Mouse (Mus musculus) neural tube, embryonic 11.5 days (tissue): ENCODE results near the gene Csrnp1. TPM values are rescaled to one million over a fixed set of nuclear protein-coding genes. Genes with fewer than 3 reads are reported as not detected.

ENCODE experiments used
- ATAC-seq: fragments of 200-750 bp; cut with Nextera tagmentation; 2 replicates; pipeline ENCODE4 v1.8.0; 2017; ENCODE audit warnings: moderate number of reproducible peaks, mild to moderate bottlenecking, moderate TSS enrichment, moderate library complexity; ENCODE audit not compliant: insufficient read depth, low FRiP score, low TSS enrichment
- DNase-seq: peaks from one replicate; pipeline ENCODE4 v3.0.0-alpha.2; 2015; ENCODE audit warnings: low spot score
- H3K27ac ChIP-seq: fragments of 300-500 bp; sonication (generic); 2 replicates; pipeline ENCODE4 v1.5.1; 2014; ENCODE audit warnings: low read depth, mild to moderate bottlenecking, low read length
- H3K27me3 ChIP-seq: fragments of 300-500 bp; sonication (generic); 2 replicates; pipeline ENCODE4 v1.6.1; 2014; ENCODE audit warnings: mild to moderate bottlenecking, low read length, mixed read lengths; ENCODE audit not compliant: control insufficient read depth, insufficient read depth
- H3K36me3 ChIP-seq: fragments of 300-500 bp; sonication (generic); 2 replicates; pipeline ENCODE4 v1.6.1; 2014; ENCODE audit warnings: mild to moderate bottlenecking, low read length, moderate library complexity, mixed read lengths; ENCODE audit not compliant: control insufficient read depth, insufficient read depth
- H3K4me1 ChIP-seq: fragments of 300-500 bp; sonication (generic); 2 replicates; pipeline ENCODE4 v1.6.1; 2014; ENCODE audit warnings: low read length, mixed read lengths; ENCODE audit not compliant: control insufficient read depth, insufficient read depth
- H3K4me2 ChIP-seq: fragments of 300-500 bp; sonication (generic); 2 replicates; pipeline ENCODE4 v1.6.1; 2014; ENCODE audit warnings: low read depth, mild to moderate bottlenecking, moderate library complexity
- H3K4me3 ChIP-seq: fragments of 300-500 bp; sonication (generic); 2 replicates; pipeline ENCODE4 v1.5.1; 2014; ENCODE audit warnings: low read depth, low read length
- H3K9ac ChIP-seq: fragments of 300-500 bp; sonication (generic); 2 replicates; pipeline ENCODE4 v1.6.1; 2014; ENCODE audit warnings: mild to moderate bottlenecking, low read length
- H3K9me3 ChIP-seq: fragments of 300-500 bp; sonication (generic); 2 replicates; pipeline ENCODE4 v1.6.1; 2016; ENCODE audit warnings: low read length; ENCODE audit not compliant: control insufficient read depth
- WGBS: fragments of 180-500 bp; shearing (Covaris S2); extraction: QIAGEN DNeasy Blood & Tissue Kit; methylation state at CpG from one replicate; pipeline ENCODE4 v1.1.7; 2014; 5-methylcytosine and 5-hydroxymethylcytosine counted together
- polyA plus RNA-seq: library from polyadenylated mRNA; unstranded; fragments of >200 nt; fragmentation: Nextera tagmentation; extraction: Ambion mirVana; gene quantifications from 2 replicates; pipeline ENCODE4 v1.2.1, GENCODE M21; 2014

The Csrnp1 gene
- polyA plus RNA-seq, 1 experiment from 2014 or later: 1.3 TPM

DNA sequence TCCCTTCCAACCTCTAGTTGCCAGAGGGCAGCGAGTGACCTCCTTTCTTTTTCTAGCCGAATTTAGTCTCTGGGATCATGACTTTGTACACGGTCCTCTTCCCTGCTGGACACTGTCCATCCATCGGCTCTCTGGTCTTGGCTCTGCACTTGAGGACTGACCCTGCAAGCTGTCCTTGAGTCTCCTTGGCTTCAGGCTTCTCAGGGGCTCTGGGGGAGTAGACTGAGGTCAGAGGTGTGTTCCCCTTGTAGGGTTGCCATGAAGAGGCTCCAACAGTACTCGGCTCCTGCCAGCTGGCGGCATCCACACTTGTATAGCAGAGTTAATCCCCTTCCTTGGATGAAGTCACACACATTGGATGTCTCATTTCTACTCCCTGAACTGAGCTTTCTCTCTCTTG lies 15.2 kb upstream of the Csrnp1 start:
- no peak for ATAC-seq
- H3K4me2 ChIP-seq: no peak overlapping the region
- H3K9me3 ChIP-seq: no peaks in the 10 kb centered on the region
- H3K36me3 ChIP-seq: no peaks in the 10 kb centered on the region
- DNase-seq: no peak
- no peak overlapping the region for H3K4me3 ChIP-seq
- 82% methylated on average over 6 of the region's 6 CpGs for WGBS
- no peaks in the 10 kb centered on the region for H3K4me1 ChIP-seq
- no peak overlapping the region for H3K9ac ChIP-seq
- H3K27ac ChIP-seq: no peak overlapping the region
- H3K27me3 ChIP-seq: no peaks in the 10 kb centered on the region

DNA sequence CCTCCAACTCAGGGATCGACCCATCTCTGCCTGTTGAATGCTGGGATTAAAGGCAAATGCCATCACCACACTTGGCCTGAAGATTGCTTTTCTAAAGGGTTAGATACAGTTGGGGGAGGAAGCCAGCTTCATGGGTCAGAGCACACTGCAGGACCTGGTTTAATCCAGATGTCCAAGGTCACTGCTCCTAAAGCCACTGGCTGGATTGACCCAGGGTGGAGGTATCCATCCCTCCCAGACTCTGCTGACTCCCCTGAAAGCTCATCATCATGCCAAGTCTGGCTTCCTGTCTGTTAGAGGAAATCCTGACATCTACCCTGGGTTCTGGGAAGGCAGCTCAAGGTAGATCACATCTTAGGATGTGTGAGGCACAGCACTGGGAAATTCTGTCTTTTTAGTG lies 14.3 kb upstream of the Csrnp1 start:
- no peaks in the 10 kb centered on the region for H3K4me1 ChIP-seq
- no peaks in the 10 kb centered on the region for H3K9me3 ChIP-seq
- H3K27ac ChIP-seq: no peak overlapping the region
- no peak for ATAC-seq
- no peak overlapping the region for H3K4me3 ChIP-seq
- DNase-seq: no peak
- 79% methylated on average over 1 of the region's 1 CpGs for WGBS
- H3K36me3 ChIP-seq: no peaks in the 10 kb centered on the region
- H3K27me3 ChIP-seq: no peaks in the 10 kb centered on the region
- H3K4me2 ChIP-seq: no peak overlapping the region
- H3K9ac ChIP-seq: no peak overlapping the region

DNA sequence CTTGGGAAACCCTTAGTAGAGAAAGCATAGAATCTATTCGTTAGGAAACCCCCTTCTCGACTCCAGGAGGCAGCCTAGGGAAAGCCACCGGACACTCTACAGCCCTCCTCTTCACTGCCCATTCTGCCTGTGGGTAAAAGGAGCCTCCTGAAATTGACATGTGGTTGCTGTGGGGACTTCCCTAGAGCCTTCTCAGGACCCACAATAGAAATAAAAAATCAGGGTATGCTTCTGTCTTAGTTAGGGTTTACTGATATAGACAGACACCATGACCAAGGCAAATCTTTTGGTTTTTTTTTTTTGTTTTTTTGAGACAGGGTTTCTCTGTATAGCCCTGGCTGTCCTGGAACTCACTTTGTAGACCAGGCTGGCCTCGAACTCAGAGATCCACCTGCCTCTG lies 11.6 kb upstream of the Csrnp1 start:
- no peaks in the 10 kb centered on the region for H3K27me3 ChIP-seq
- ATAC-seq: no peak
- H3K4me1 ChIP-seq: no peaks in the 10 kb centered on the region
- WGBS: 84% methylated on average over 4 of the region's 4 CpGs
- H3K4me3 ChIP-seq: no peak overlapping the region
- no peak overlapping the region for H3K9ac ChIP-seq
- no peak overlapping the region for H3K27ac ChIP-seq
- DNase-seq: no peak
- no peak overlapping the region for H3K4me2 ChIP-seq
- H3K9me3 ChIP-seq: no peaks in the 10 kb centered on the region
- no peaks in the 10 kb centered on the region for H3K36me3 ChIP-seq

DNA sequence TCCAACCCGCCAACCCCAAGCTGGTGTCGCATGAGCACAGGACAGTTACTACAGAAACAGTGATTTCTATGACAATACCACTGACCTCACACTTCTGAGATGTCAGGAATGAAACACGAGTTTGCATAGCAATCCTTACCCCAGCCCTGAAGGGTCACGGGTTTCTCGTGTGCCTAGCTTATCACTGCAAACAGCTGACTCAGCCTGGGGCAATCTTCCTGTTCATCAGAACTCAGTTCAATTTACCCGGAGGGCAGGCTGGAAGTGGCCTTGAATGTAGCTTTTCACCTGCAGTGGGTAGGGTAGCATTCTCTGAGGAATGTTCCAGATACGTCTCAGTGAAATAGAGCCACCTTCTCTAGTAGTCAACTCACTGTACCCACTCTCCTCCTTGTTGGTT lies 9.7 kb upstream of the Csrnp1 start:
- Histone ChIP-seq H3K27me3 (no peaks in the 10 kb centered on the region), H3K36me3 (no peaks in the 10 kb centered on the region), H3K4me3 (no peak overlapping the region), H3K4me2 (no peak overlapping the region), H3K9me3 (no peaks in the 10 kb centered on the region), H3K4me1 (no peaks in the 10 kb centered on the region), H3K27ac (no peak overlapping the region), H3K9ac (no peak overlapping the region)
- WGBS: 76% methylated on average over 7 of the region's 7 CpGs
- ATAC-seq (no peak), DNase-seq (no peak)

DNA sequence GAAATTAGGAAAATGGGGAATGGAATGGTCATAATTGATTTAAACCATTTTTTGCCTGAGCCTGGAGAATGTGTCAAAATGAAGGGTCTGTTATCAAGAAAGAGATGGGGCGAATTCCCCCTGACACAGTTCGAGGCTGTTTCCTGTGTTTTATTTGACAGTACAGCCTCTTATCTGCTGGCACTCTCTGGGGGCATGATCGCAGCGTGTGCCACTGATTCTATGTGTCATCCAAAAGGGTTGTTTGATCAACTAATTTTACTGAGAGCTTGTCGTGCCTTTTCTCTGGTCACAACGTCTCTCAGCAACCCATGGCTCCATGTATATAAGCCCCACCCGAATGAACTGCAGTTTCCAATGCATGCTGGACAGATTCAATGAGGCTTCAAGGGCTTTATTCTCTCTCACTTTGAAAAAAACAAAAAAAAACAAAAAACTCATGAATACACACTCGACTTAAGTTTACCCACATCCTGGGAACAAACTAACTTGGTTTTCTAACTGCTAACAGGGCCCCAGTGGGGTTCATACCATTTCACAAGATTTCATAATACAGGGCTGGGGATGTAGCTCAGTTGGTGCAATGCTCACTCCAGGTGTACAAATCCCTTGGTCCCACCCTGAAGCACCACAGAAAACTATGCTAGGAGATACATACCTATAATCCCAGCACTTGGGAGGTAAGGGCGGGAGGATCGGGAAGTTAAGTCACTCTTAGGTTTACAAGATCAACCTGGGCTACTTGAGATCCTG lies 8.8 kb upstream of the Csrnp1 start:
- Histone ChIP-seq H3K9me3 (no peaks in the 10 kb centered on the region), H3K27me3 (no peaks in the 10 kb centered on the region), H3K4me2 (no peak overlapping the region), H3K36me3 (no peaks in the 10 kb centered on the region), H3K9ac (no peak overlapping the region), H3K4me1 (no peaks in the 10 kb centered on the region), H3K4me3 (no peak overlapping the region), H3K27ac (no peak overlapping the region)
- no peak for ATAC-seq
- WGBS: 84% methylated on average over 10 of the region's 10 CpGs
- no peak for DNase-seq

DNA sequence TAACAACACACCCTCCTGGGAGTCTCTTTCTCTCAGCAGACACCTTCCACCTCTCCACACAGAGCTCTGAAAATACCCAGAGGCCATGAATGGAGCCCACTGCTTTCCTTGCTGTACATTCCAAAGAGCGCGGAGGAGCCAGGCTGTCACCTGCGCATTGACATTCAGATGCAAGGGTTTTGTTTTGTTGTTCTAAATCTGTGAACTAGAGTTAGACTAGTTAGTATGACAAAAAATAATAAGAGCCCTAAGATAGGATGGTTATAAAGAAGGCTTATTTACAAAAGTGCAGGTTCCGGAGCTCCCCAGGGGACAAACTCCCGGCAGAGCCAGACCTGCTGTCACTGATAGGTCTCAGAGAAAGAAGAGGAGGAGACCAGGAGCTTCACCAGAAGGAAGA lies 6.9 kb upstream of the Csrnp1 start:
- Histone ChIP-seq H3K4me1 (no peaks in the 10 kb centered on the region), H3K4me2 (no peak overlapping the region), H3K27ac (no peak overlapping the region), H3K9ac (no peak overlapping the region), H3K36me3 (no peaks in the 10 kb centered on the region), H3K9me3 (no peaks in the 10 kb centered on the region), H3K4me3 (no peak overlapping the region), H3K27me3 (no peaks in the 10 kb centered on the region)
- WGBS: 32% methylated on average over 5 of the region's 5 CpGs
- no peak for DNase-seq
- no peak for ATAC-seq

DNA sequence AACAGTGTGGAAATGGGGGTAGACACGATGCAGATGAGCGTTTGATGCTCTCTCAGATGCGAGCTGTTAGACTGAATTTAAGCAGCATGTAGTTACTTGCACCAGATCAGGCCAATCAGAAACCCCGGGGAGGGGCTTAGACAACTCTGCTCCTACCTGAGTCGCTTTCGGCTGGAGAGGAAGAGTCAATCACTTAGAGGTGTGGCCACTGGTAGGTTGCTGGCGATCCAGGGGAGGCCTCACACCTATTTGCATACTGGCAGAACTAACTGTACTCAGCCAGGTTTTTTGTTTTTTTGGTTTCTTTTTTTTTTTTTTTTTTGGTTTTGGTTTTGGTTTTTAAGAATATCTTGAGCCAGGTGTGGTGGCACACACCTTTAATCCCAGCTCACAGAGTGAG lies 3.8 kb upstream of the Csrnp1 start:
- Histone ChIP-seq H3K4me3 (no peak overlapping the region), H3K36me3 (no peaks in the 10 kb centered on the region), H3K27me3 (no peaks in the 10 kb centered on the region), H3K9me3 (no peaks in the 10 kb centered on the region), H3K4me2 (no peak overlapping the region), H3K4me1 (peaks cover 1% of the 10 kb centered on the region), H3K27ac (no peak overlapping the region), H3K9ac (no peak overlapping the region)
- 38% methylated on average over 7 of the region's 7 CpGs for WGBS
- ATAC-seq (no peak), DNase-seq (no peak)

DNA sequence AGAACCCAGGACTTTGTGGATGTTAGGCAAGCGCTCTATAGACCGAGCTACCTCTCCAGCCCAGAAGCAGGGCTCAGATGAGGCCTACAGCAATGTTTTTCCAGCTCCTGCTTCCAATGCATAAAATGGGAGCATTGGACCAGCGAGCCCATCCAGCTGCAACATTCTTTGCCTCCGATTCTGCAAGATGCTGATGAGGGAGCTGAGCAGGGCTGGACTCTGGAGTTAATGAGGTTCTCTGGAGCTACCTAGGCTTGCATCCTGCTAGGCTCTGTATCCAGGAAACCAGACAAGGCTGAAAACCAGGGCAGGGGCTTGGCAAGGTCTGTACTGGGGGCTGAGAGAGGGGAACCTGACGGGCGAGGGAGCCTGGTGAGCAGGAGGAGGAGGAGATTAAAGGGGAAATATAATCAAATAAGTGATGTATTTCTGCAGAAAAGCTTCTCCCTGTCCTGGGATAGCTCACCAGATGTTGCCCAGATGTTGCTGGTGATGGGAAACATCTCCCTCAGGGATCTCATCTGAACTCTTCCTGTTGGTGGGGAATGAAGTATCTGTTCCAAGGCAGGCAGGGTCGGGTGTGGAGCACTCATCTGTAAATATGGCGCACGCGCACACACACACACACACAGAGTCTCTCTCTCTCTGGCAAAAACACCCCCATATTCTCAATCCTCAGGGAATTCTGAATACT lies 1.6 kb upstream of the Csrnp1 start:
- WGBS: 68% methylated on average over 10 of the region's 10 CpGs
- no peak overlapping the region for H3K27ac ChIP-seq
- no peak for ATAC-seq
- H3K36me3 ChIP-seq: no peaks in the 10 kb centered on the region
- no peaks in the 10 kb centered on the region for H3K9me3 ChIP-seq
- H3K9ac ChIP-seq: no peak overlapping the region
- no peak overlapping the region for H3K4me3 ChIP-seq
- no peak overlapping the region for H3K4me2 ChIP-seq
- peaks cover 23% of the 10 kb centered on the region for H3K4me1 ChIP-seq
- peaks cover 8% of the 10 kb centered on the region for H3K27me3 ChIP-seq
- DNase-seq: no peak
